Mouse (Mus musculus) B cell, adult 2 months (primary cell): Measurements from ENCODE around the gene Msi1.

Experiments
- DNase-seq, 2 experiments: peaks; one replicate each; pipeline ENCODE4 v3.0.0; 2022

Gene Msi1

GRCm38 (mm10) chr5:115470766-115471531, 41.5 kb downstream of the Msi1 start:
- peak; percentile 79 for DNase-seq

- DNase-seq, result no peak
Measured at GRCm38 (mm10) chr5:115473191-115473590, 43.8 kb downstream of the Msi1 start.

- DNase-seq, result peak in 1 of 2 experiments; percentile 22
Measured at GRCm38 (mm10) chr5:115474174-115474828, 44.9 kb downstream of the Msi1 start.

- DNase-seq, result peak in 1 of 2 experiments; percentile 32
Measured at GRCm38 (mm10) chr5:115475337-115476106, 46.1 kb downstream of the Msi1 start.

GRCm38 (mm10) chr5:115476107-115476727, 46.8 kb downstream of the Msi1 start:
- DNase-seq, result no peak

- no peak for DNase-seq
Measured at GRCm38 (mm10) chr5:115479561-115479960, 50.2 kb downstream of the Msi1 start.

- DNase-seq, result peak; percentile 46 to 47
Measured at GRCm38 (mm10) chr5:115480101-115480500, 50.7 kb downstream of the Msi1 start.

- DNase-seq, result no peak
Measured at GRCm38 (mm10) chr5:115482390-115483265, 53.2 kb downstream of the Msi1 start.

- DNase-seq, result no peak
Measured at GRCm38 (mm10) chr5:115483385-115483784, 54.0 kb downstream of the Msi1 start.

- peak; percentile 67 to 72 for DNase-seq
Measured at GRCm38 (mm10) chr5:115483947-115484920, 54.8 kb downstream of the Msi1 start, which contains the start of gene Sirt4. TSS of gene Sirt4 (minus strand) at chr5:115484725.

- no peak for DNase-seq
Measured at GRCm38 (mm10) chr5:115484996-115485395, 55.6 kb downstream of the Msi1 start.

GRCm38 (mm10) chr5:115485489-115486205, 56.2 kb downstream of the Msi1 start:
- no peak for DNase-seq

GRCm38 (mm10) chr5:115486726-115487125, 57.3 kb downstream of the Msi1 start:
- DNase-seq, result no peak

- no peak for DNase-seq
Measured at GRCm38 (mm10) chr5:115487353-115487752, 58.0 kb downstream of the Msi1 start.

- DNase-seq, result peak; percentile 35 to 37
Measured at GRCm38 (mm10) chr5:115487942-115488580, 58.7 kb downstream of the Msi1 start.

- peak; percentile 88 to 90 for DNase-seq
Measured at GRCm38 (mm10) chr5:115488841-115489698, 59.7 kb downstream of the Msi1 start.

- DNase-seq, result peak; percentile 90 to 92
Measured at GRCm38 (mm10) chr5:115489699-115490637, 60.6 kb downstream of the Msi1 start.
